Mouse (Mus musculus): ENCODE measurements at regions not wholly inside any gene's neighbourhood (a gene's known extent, or its start where the extent isn't known, plus 50 kb on each side); places are given as distances from the start of the nearest gene placed in this dataset.

DNA sequence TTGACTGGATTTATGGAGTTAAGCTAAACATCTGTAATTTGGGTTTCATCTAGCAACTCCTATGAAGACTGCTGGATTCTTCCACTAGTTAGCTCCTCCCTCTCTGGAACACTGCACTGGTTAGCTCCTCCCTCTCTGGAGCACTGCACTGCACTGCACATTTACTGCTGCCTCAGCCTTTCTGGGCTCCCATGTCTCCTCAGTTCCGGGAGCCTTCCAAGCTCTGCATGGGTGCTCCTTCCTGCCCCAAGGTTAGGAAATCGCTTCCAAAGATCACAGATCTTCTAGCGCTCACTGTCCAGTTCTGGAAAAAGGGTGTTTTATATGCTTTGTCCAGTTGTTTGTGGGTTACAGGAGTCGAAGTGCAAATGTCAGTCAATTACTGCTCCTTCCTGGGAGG, 359.1 kb downstream of the Pik3r1 start:
- Histone ChIP-seq H3K27ac (replicated peaks) (no peak overlapping the region), H3K27me3 (no peaks in the 10 kb centered on the region), H3K4me3 (no peak overlapping the region), H3K4me1 (no peaks in the 10 kb centered on the region), H3K9ac (replicated peaks) (no peak overlapping the region), H3K36me3 (no peaks in the 10 kb centered on the region), H3K4me2 (replicated peaks) (no peak overlapping the region), H3K9me3 (no peaks in the 10 kb centered on the region)
- WGBS: 92% methylated on average over 4 of the region's 4 CpGs
- ATAC-seq (ENCODE audit: low FRiP score, low read depth): no peak

DNA sequence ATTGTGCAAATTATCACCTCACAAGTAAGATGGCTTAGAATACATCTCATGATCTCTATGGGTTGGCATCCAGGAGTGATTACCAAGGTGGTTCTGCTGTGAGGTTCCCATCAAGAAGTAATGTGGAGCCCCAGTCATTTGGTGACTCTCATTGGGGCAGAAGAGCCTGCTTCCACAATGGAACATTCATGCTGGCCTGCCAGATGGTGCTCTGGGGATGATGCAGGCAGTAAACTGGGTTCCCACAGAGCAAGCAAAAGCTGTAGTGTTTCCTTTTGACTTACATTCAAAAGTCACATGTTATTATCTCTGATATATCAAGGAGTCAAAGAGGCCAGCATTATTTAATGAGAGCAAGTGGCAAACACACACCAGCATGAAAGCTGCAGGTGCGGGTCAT, 360.4 kb downstream of the Pik3r1 start:
- Histone ChIP-seq H3K9me3 (no peaks in the 10 kb centered on the region), H3K4me3 (no peak overlapping the region), H3K27ac (replicated peaks) (no peak overlapping the region), H3K36me3 (no peaks in the 10 kb centered on the region), H3K4me2 (replicated peaks) (no peak overlapping the region), H3K9ac (replicated peaks) (no peak overlapping the region), H3K4me1 (no peaks in the 10 kb centered on the region), H3K27me3 (no peaks in the 10 kb centered on the region)
- WGBS: 95% methylated on average over 1 of the region's 1 CpGs
- no peak for ATAC-seq (ENCODE audit: low FRiP score, low read depth)

DNA sequence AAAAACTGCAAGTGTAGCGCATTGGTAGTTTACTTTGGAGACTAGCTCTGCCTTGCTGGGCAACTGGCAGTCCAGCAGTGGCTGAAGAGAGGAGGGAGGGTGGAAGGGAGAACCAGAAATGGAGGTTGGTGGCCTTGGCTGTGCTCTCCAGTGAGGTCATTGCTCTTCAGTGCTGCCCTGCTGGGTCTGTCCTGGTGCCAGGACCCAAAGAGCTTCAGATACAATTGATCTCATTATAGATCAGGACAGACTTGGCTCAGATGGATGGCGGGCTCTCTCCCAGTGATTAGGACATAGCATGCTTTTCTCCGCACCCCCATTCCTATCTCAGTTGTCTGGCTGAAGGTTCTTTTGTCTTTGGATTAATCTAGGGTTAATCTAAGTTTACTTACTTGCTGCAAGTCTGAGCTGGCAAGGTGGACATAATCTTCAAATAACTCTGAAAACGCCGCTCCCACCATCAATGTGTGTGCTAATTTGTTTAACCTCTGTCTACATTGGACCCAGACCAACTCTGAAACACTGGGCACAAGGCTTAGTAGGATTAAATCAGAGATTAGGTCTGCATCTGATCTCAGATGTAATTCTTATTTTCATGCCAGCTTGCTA, 394.3 kb downstream of the Pik3r1 start:
- no peak overlapping the region for H3K27ac ChIP-seq (replicated peaks)
- no peaks in the 10 kb centered on the region for H3K36me3 ChIP-seq
- ATAC-seq (ENCODE audit: low FRiP score, low read depth): no peak
- no peaks in the 10 kb centered on the region for H3K4me1 ChIP-seq
- H3K4me2 ChIP-seq (replicated peaks): no peak overlapping the region
- H3K9ac ChIP-seq (replicated peaks): no peak overlapping the region
- no peaks in the 10 kb centered on the region for H3K27me3 ChIP-seq
- no peaks in the 10 kb centered on the region for H3K9me3 ChIP-seq
- H3K4me3 ChIP-seq: no peak overlapping the region
- 66% methylated on average over 5 of the region's 5 CpGs for WGBS

DNA sequence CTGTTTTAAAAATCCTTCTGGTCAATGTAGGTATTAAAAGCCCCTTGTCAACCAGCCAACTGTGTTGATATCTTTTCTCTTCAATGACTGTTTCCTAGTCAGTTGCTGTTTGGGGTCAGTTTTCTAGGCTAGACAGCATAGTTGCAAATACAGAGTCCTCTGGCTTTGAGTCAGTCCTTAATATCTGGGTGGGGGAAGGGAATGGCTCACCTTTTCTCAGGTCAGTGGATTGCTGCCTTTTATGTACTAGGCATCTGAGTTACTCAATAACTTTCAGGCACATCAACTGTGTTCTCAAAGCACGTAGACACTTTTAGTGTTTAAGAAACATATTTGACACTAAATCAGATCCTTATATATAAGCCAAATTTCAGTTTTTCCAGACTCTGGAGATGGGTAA, 396.1 kb downstream of the Pik3r1 start:
- Histone ChIP-seq H3K27me3 (no peaks in the 10 kb centered on the region), H3K4me1 (no peaks in the 10 kb centered on the region), H3K9me3 (no peaks in the 10 kb centered on the region), H3K27ac (replicated peaks) (no peak overlapping the region), H3K4me2 (replicated peaks) (no peak overlapping the region), H3K9ac (replicated peaks) (no peak overlapping the region), H3K4me3 (no peak overlapping the region), H3K36me3 (no peaks in the 10 kb centered on the region)
- ATAC-seq (ENCODE audit: low FRiP score, low read depth): no peak
- 86% methylated on average over 1 of the region's 1 CpGs for WGBS

DNA sequence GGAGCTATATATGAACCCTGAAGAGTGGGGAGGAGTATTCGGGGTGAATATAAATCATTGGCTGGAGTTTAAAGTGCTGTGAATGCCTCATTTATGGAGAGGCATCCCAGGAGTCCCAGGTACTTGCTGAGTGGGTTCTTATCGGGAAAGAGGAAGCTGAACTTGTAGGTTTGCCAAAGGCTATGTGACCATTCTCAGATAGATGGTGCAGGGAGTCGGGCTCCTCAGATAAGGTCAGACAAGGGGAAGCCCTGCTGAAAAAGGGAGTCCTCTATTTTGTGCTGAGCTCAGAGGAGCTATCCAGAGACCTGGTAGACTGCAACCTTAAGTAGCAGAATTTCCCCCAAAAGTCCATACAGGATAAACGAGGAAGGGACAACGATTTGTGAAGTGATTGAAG, 399.8 kb downstream of the Pik3r1 start:
- no peaks in the 10 kb centered on the region for H3K9me3 ChIP-seq
- no peaks in the 10 kb centered on the region for H3K36me3 ChIP-seq
- no peak overlapping the region for H3K4me3 ChIP-seq
- WGBS: 84% methylated on average over 5 of the region's 5 CpGs
- H3K4me2 ChIP-seq (replicated peaks): no peak overlapping the region
- H3K4me1 ChIP-seq: no peaks in the 10 kb centered on the region
- no peak overlapping the region for H3K27ac ChIP-seq (replicated peaks)
- H3K9ac ChIP-seq (replicated peaks): no peak overlapping the region
- no peaks in the 10 kb centered on the region for H3K27me3 ChIP-seq
- ATAC-seq (ENCODE audit: low FRiP score, low read depth): no peak

DNA sequence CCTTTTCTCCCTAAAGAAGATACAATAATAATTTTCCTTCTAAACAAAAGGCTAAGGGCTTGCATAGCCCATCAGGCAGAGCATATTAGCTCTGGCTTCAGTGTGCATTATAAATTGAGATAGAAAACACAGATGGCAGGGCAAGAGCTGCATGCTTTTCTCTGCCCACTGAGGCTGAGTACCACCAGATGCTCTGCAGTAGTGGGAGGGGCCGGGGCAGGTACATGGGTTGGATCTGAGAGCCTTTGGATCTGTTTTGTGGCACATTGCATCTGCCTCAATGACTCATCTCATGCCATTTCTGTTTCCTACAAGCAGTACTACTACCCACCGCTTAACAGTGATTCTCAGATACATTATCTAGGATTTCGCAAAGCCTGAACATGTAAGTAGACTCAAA, 412.7 kb downstream of the Pik3r1 start:
- ATAC-seq (ENCODE audit: low FRiP score, low read depth): no peak
- Histone ChIP-seq H3K4me3 (no peak overlapping the region), H3K9ac (replicated peaks) (no peak overlapping the region), H3K9me3 (no peaks in the 10 kb centered on the region), H3K36me3 (no peaks in the 10 kb centered on the region), H3K4me1 (no peaks in the 10 kb centered on the region), H3K27ac (replicated peaks) (no peak overlapping the region), H3K4me2 (replicated peaks) (no peak overlapping the region), H3K27me3 (no peaks in the 10 kb centered on the region)
- 84% methylated on average over 3 of the region's 3 CpGs for WGBS

DNA sequence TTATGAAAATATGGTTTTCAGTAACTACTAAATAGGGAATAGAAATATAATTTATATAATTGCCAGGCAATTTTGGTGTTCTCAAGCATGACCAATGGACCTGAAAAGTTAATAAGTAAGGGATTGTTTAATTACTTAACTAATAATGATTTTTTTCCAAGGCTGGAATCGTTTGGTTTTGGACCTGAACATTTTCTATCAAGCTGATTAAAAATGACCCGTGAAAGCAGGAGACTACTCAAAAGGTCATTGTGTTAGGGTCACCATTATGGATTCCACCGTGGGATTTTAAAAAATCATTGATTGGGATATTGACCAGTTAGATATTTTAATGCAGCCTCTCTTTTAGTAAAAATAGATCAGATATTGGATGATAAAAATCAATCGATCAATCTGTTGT, 416.9 kb downstream of the Pik3r1 start:
- Histone ChIP-seq H3K27me3 (no peaks in the 10 kb centered on the region), H3K4me3 (no peak overlapping the region), H3K9ac (replicated peaks) (no peak overlapping the region), H3K27ac (replicated peaks) (no peak overlapping the region), H3K4me2 (replicated peaks) (no peak overlapping the region), H3K9me3 (no peaks in the 10 kb centered on the region), H3K4me1 (no peaks in the 10 kb centered on the region), H3K36me3 (no peaks in the 10 kb centered on the region)
- ATAC-seq (ENCODE audit: low FRiP score, low read depth): no peak
- WGBS: 90% methylated on average over 4 of the region's 4 CpGs

DNA sequence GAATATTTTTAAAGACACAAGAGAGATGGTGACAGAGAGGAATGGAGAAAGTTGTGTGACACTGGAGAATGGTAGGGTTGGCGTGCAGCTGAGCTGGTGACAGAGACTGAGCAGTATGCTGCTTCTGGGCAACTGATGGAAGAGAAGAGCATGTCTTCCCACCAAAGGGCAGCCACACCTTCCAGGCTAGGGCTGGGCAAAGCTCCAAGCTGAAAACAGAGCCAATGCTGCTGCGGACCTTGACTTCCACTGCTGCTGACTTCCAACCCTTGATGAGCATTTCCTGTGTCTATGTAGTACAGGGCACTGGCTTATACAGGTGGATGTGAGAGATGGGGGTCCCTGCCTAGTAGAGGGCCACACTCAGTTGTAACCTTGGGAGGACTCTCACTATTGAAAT, 418.7 kb downstream of the Pik3r1 start:
- Histone ChIP-seq H3K36me3 (no peaks in the 10 kb centered on the region), H3K4me2 (replicated peaks) (no peak overlapping the region), H3K4me1 (no peaks in the 10 kb centered on the region), H3K27me3 (no peaks in the 10 kb centered on the region), H3K9ac (replicated peaks) (no peak overlapping the region), H3K27ac (replicated peaks) (no peak overlapping the region), H3K4me3 (no peak overlapping the region), H3K9me3 (no peaks in the 10 kb centered on the region)
- WGBS: 97% methylated on average over 2 of the region's 2 CpGs
- no peak for ATAC-seq (ENCODE audit: low FRiP score, low read depth)

DNA sequence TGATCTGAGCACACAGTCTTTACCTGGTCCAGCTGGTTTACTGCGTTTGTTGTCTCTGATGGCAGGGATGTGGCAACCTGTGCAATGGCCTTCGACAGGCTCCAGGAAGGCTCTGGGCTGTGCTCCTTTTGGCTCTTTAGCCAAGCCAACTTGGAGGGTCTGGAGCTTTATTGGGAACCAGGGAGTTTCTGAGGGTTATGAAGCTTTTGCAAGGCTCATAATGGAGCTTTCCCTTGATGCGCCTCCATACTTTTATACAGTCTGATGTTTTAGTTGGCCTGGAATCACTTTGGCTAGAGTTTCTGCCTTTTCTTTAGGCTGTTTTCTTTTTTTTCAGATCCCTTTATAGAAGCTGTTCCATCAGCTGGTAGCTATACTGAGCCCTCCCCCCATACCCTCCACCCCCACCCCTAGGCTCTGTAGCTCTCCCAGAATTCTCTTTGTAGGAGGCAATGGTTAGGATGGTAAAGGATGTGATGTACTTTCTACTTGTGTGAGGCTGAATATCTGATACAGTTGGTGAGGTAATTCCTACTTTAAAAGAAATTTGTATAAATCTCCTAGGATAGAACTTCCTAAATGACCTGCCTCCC, 429.6 kb downstream of the Pik3r1 start:
- Histone ChIP-seq H3K4me2 (replicated peaks) (no peak overlapping the region), H3K4me1 (no peaks in the 10 kb centered on the region), H3K4me3 (no peak overlapping the region), H3K27me3 (no peaks in the 10 kb centered on the region), H3K36me3 (no peaks in the 10 kb centered on the region), H3K9me3 (no peaks in the 10 kb centered on the region), H3K27ac (replicated peaks) (no peak overlapping the region), H3K9ac (replicated peaks) (no peak overlapping the region)
- no peak for ATAC-seq (ENCODE audit: low FRiP score, low read depth)
- 88% methylated on average over 3 of the region's 3 CpGs for WGBS

DNA sequence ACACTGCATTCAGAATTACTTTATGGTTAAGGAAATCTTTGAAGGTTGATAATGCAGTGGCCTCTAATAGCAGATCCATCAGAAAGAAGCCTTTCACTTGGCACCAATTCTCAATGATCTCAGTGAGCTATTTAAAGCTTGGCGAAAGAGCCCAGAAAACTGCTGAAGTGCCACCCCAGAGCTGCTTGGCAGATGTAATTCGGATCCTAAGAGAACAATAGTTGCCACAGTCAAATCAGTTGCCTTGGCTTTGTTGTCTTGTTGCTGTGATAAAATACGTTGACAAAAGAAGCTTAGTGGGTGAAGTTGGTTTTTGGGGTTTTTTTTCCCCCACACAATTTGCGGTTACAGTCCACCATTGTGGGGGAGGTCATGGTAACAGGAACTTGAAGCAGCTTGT, 449.4 kb downstream of the Pik3r1 start:
- H3K27ac ChIP-seq (replicated peaks): no peak overlapping the region
- H3K9ac ChIP-seq (replicated peaks): no peak overlapping the region
- H3K9me3 ChIP-seq: no peaks in the 10 kb centered on the region
- ATAC-seq (ENCODE audit: low FRiP score, low read depth): no peak
- H3K4me2 ChIP-seq (replicated peaks): no peak overlapping the region
- no peaks in the 10 kb centered on the region for H3K36me3 ChIP-seq
- H3K4me1 ChIP-seq: no peaks in the 10 kb centered on the region
- no peaks in the 10 kb centered on the region for H3K27me3 ChIP-seq
- 75% methylated on average over 4 of the region's 4 CpGs for WGBS
- no peak overlapping the region for H3K4me3 ChIP-seq

DNA sequence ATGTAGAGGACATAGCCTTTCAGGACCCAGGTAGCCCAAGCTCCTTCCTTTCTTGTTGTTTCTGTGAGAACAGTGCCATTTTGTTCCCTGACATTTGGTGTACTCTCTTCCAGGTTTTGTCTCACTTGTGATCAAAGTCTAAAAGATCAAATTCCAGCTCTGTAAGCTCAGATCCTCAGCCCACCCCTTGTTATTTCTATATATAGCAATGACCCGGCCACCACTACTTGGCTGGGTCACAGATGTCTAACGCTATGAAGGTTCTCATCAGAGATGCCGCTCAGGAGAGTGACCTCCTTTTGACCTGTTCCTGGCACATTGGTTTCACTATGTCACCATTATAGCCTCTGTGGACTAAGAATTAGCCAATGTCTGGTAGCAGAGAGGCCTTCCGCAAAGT, 451.7 kb downstream of the Pik3r1 start:
- no peaks in the 10 kb centered on the region for H3K36me3 ChIP-seq
- no peak for ATAC-seq (ENCODE audit: low FRiP score, low read depth)
- H3K4me1 ChIP-seq: no peaks in the 10 kb centered on the region
- no peaks in the 10 kb centered on the region for H3K9me3 ChIP-seq
- H3K4me3 ChIP-seq: no peak overlapping the region
- H3K27me3 ChIP-seq: no peaks in the 10 kb centered on the region
- no peak overlapping the region for H3K9ac ChIP-seq (replicated peaks)
- H3K27ac ChIP-seq (replicated peaks): no peak overlapping the region
- 83% methylated on average over 4 of the region's 4 CpGs for WGBS
- no peak overlapping the region for H3K4me2 ChIP-seq (replicated peaks)

DNA sequence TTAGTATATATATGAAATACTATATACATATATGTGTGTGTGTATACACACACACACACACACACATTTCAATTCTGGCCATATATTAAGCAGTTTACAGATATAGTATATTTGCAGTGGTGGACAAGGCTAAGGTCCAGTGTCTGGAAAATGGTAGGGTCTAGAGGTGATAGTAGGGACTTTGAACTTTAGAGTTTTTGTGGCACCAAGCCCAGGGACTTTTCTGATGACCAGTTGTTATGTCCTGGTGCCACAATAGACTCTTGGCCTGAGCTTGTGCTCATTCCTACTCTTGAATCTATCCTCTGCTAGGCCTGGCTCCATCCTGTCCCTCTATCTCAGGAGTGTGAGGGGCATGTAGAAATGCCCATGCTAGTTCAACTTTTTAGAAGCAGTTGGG, 454.0 kb downstream of the Pik3r1 start:
- Histone ChIP-seq H3K27ac (replicated peaks) (no peak overlapping the region), H3K4me3 (no peak overlapping the region), H3K4me2 (replicated peaks) (no peak overlapping the region), H3K4me1 (no peaks in the 10 kb centered on the region), H3K36me3 (no peaks in the 10 kb centered on the region), H3K9ac (replicated peaks) (no peak overlapping the region), H3K27me3 (no peaks in the 10 kb centered on the region), H3K9me3 (no peaks in the 10 kb centered on the region)
- no peak for ATAC-seq (ENCODE audit: low FRiP score, low read depth)

DNA sequence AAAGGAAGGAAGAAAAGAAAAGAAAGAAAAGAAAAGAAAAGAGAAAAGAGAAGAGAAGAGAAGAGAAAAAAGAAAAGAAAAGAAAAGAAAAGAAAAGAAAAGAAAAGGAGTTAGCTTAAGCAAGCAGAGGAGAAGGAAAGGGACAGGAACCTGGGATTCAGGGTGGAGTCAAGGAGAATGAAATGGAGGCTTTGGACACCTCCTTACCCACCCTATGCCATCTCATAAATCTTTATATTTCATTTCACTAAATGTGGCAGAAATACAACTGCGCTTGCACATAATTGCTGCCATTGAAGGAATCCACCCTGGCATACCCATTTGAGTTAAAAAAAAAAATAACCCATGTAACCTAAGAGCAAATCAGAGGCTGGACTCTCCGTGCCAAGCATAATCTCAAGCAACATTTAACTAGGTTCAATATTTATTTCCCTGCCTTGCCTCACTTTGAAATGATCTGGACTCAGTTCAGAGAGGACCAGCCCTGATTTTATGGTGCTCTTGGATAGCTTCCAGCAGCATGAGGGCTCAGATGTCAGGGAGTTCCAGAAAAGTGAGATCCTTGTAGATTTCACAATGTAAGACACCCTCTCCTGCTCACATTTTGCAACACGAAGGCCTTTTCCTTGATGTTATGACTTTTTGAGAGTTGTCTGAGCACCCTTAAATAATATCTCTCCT, 456.2 kb downstream of the Pik3r1 start:
- no peak for ATAC-seq (ENCODE audit: low FRiP score, low read depth)
- H3K4me2 ChIP-seq (replicated peaks): no peak overlapping the region
- no peak overlapping the region for H3K27ac ChIP-seq (replicated peaks)
- no peaks in the 10 kb centered on the region for H3K27me3 ChIP-seq
- H3K36me3 ChIP-seq: no peaks in the 10 kb centered on the region
- no peak overlapping the region for H3K4me3 ChIP-seq
- WGBS: 83% methylated on average over 3 of the region's 3 CpGs
- no peaks in the 10 kb centered on the region for H3K4me1 ChIP-seq
- H3K9ac ChIP-seq (replicated peaks): no peak overlapping the region
- H3K9me3 ChIP-seq: no peaks in the 10 kb centered on the region
